Mouse (Mus musculus) CD4-positive helper T cell, adult 2 months (primary cell): ENCODE data around the gene Cnn2.
"Not testable (repeated sequence)": the region's sequence is repeated elsewhere in the genome, so short reads cannot be mapped to it uniquely, and the experiment has no call there.

Source experiments
- DNase-seq: peaks from one replicate; pipeline ENCODE4 v3.0.0-alpha.2; 2012; ENCODE audit warnings: low read depth, missing footprints, low spot score

The Cnn2 gene

DNA sequence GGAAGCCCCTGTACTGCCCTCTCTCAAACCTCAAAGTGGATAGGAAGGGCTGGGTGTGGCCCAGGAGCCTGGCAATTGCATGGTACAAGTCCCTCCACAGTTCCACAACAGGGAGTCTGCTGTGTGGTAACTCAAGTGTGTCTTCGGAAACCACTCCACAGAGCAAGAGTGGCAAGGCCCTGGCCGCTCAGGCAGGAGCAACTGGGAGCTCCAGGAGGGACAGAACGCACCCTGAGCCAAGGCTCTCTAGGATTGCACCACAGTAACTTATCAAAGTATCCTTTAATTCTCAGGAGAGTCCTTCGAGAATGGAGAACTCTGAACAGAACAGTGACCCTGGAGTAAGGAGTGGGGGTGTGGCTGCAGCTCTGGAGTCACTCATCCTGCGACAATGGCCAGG, 47.3 kb downstream of the Cnn2 start:
- no peak for DNase-seq

DNA sequence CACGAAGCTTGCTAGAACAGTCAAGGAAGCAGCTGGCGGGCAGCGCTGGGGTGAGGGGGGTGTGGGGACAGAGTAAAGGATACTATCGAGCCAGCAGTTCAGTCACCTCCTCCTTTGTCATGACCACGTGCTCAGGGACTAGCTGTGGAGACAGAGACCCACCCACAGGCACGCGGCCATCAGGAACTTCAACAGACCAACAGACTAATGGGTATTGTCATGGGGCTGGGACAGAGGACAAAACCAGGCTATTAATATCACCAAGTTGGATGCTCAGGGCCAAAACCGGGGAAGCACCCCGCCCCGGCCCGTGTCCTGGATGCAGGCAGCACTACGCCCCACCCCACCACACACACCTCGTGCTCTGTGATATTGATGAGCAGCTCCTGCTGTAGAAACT, 48.4 kb downstream of the Cnn2 start:
- no peak for DNase-seq

DNA sequence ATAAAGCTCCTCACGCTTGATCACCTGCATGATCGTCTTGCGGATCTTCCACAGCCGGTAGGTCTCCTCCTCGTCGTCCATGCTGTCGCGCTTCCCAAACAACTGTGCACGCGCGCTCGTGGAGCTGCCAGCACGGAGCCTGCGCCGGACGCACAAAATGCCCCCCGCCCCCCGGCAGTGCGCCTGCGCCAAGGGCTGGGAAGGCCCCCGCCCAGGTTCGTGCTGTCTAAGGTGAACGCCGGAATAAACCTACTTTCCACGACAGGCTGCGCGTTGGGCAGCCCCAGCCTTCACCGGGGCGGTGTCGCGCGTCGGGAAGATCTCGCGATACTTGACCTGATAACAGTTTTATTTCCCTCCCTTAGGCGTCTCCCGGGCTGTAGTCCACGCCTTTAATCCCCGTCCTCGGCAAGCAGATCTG, 51.2 kb downstream of the Cnn2 start, which contains the start of gene Polr2e:
TSS of gene Polr2e (minus strand) at position 237 of the 421 bp plus-strand sequence.
- peak; percentile 98 for DNase-seq

DNA sequence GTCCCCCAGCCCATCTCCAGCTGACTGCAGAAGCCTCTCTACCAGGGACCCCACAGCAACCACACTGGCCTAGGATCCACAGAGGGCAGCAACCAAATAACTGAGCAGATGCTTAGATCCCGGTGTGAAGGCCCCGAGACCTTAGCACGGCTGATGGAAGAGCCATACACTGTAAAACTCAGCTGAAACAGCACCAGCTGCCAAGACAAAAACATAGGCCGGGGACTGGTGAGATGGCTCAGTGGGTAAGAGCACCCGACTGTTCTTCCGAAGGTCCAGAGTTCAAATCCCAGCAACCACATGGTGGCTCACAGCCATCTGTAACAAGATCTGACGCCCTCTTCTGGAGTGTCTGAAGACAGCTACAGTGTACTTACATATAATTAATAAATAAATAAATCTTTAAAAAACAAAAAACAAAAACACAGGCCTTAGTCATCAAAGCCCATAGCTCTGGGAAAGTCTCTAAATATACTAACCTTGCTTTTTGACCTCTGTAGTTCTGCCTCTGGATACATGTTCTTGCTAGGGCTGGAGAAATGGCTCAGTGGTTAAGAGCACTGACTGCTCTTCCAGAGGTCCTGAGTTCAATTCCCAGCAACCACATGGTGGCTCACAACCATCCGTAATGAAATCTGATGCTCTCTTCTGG, 53.2 kb downstream of the Cnn2 start:
- DNase-seq: not testable (repeated sequence)

DNA sequence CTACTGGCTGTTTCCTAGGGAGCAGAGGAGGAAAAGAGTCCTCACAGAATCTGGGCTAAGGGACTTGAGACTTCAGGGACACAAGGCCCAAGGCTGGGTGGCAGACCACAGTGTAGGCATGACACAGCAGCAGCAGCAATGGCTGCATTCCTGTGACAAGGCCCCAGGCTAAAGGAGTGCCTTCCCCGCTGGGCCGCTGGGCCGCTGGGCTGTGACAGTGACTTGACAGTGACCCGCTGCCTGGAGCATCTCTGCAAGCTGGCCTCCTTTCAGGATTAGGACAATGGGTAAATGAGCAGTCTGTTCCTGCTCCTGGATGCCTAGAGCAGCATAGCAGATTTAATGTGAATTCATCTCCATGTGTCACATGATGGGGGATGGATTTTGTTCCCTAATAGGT, 55.7 kb downstream of the Cnn2 start:
- DNase-seq: no peak

DNA sequence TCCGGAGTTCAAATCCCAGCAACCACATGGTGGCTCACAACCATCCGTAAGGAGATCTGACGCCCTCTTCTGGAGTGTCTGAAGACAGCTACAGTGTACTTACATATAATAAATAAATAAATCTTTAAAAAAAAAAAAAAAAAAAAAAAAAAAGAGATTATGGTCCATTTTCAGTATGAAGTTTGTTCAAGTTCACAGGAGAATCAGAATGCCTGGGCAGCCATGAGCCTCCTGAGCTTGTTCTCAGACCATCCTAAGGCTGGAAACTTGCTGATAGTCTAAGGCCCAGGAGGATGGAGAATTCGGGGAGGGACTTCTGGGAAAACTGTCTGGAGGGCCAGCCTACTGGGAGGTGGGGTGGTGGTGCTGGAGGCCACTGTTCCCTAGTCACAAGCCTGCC, 57.0 kb downstream of the Cnn2 start:
- not testable (repeated sequence) for DNase-seq
